Mouse (Mus musculus) hindbrain, postnatal 0 days (tissue): ENCODE measurements around the gene Olfr1055. TPM values are rescaled to one million over a fixed set of nuclear protein-coding genes. Genes with fewer than 3 reads are reported as not detected.
"Not testable (repeated sequence)": the region's sequence is repeated elsewhere in the genome, so short reads cannot be mapped to it uniquely, and the experiment has no call there.

Experiments
- ATAC-seq: fragments of 200-750 bp; cut with Nextera tagmentation; 2 replicates; pipeline ENCODE4 v1.8.0; 2017; ENCODE audit warnings: mild to moderate bottlenecking, moderate TSS enrichment, moderate library complexity
- DNase-seq: peaks from one replicate; pipeline ENCODE4 v3.0.0-alpha.2; 2015; ENCODE audit warnings: low spot score
- H3K27ac ChIP-seq: fragments of 300-500 bp; sonication (generic); 2 replicates; pipeline ENCODE4 v1.5.1; 2014; ENCODE audit warnings: mild to moderate bottlenecking
- H3K27me3 ChIP-seq: fragments of 300-500 bp; sonication (generic); 2 replicates; pipeline ENCODE4 v1.6.1; 2014; ENCODE audit warnings: low read length, mixed read lengths; ENCODE audit not compliant: insufficient read depth
- H3K36me3 ChIP-seq: fragments of 300-500 bp; sonication (generic); 2 replicates; pipeline ENCODE4 v1.6.1; 2014; ENCODE audit warnings: low read length, mixed read lengths; ENCODE audit not compliant: insufficient read depth
- H3K4me1 ChIP-seq: fragments of 300-500 bp; sonication (generic); 2 replicates; pipeline ENCODE4 v1.6.1; 2014; ENCODE audit warnings: antibody characterized with exemption, low read length, mixed read lengths; ENCODE audit not compliant: insufficient read depth
- H3K4me2 ChIP-seq: fragments of 300-500 bp; sonication (generic); 2 replicates; pipeline ENCODE4 v1.6.1; 2014; ENCODE audit warnings: low read depth, mild to moderate bottlenecking, low read length, moderate library complexity, mixed read lengths
- H3K4me3 ChIP-seq: fragments of 300-500 bp; sonication (generic); 2 replicates; pipeline ENCODE4 v1.5.1; 2014; ENCODE audit warnings: low read length
- H3K9ac ChIP-seq: fragments of 300-500 bp; sonication (generic); replicated peaks from 2 replicates; pipeline ENCODE4 v1.6.1; 2014; ENCODE audit warnings: mild to moderate bottlenecking, low read length, moderate library complexity, mixed read lengths
- H3K9me3 ChIP-seq: fragments of 300-500 bp; sonication (generic); 2 replicates; pipeline ENCODE4 v1.6.1; 2016; ENCODE audit warnings: low read length, mixed read lengths
- CTCF ChIP-seq: IDR thresholded peaks from 2 replicates; pipeline ENCODE4 v1.5.1; 2016; ENCODE audit warnings: antibody characterized with exemption, control low read depth, low read depth
- WGBS: fragments of 180-500 bp; shearing (Covaris S2); extraction: QIAGEN DNeasy Blood & Tissue Kit; methylation state at CpG from one replicate; pipeline ENCODE4 v1.1.7; 2014; 5-methylcytosine and 5-hydroxymethylcytosine counted together
- polyA plus RNA-seq: library from polyadenylated mRNA; unstranded; fragments of >200 nt; fragmentation: Nextera tagmentation; extraction: Ambion mirVana; gene quantifications from 2 replicates; pipeline ENCODE4 v1.2.1, GENCODE M21; 2015
- total RNA-seq: library from RNA; depleted of rRNA; stranded (reverse); fragments of >200 nt; gene quantifications from 2 replicates; pipeline ENCODE4 v1.2.3, GENCODE M21; 2014; rRNA removed

Gene Olfr1055
- total RNA-seq (not detected in 2 replicates), polyA plus RNA-seq (not detected in 2 replicates)

- ATAC-seq (no peak), DNase-seq (no peak)
- no peak within 1 kb of the TSS for H3K9ac ChIP-seq
- H3K4me2 ChIP-seq, result no peak within 1 kb of the TSS
- H3K4me3 ChIP-seq, result no peak within 1 kb of the TSS
- WGBS, result 92% methylated on average over 5 of the region's 5 CpGs
- TF ChIP-seq CTCF, result no peak
- H3K36me3 ChIP-seq, result no peaks in the 10 kb centered on the region
- no peaks in the 10 kb centered on the region for H3K4me1 ChIP-seq
- no peak within 1 kb of the TSS for H3K27ac ChIP-seq
- H3K9me3 ChIP-seq, result no peaks in the 10 kb centered on the region
- no peaks in the 10 kb centered on the region for H3K27me3 ChIP-seq
These were observed at the start of gene Olfr1055 for GRCm38 (mm10) chr2:86350184-86350583. Gene Olfr1055 (minus strand): TSS chr2:86350284.

- H3K27me3 ChIP-seq, result no peaks in the 10 kb centered on the region
- no peak overlapping the region for H3K4me3 ChIP-seq
- no peak overlapping the region for H3K9ac ChIP-seq
- H3K9me3 ChIP-seq, result no peaks in the 10 kb centered on the region
- no peaks in the 10 kb centered on the region for H3K36me3 ChIP-seq
- H3K4me2 ChIP-seq, result no peak overlapping the region
- H3K27ac ChIP-seq, result no peak overlapping the region
- WGBS, result 85% methylated on average over 2 of the region's 2 CpGs
- no peaks in the 10 kb centered on the region for H3K4me1 ChIP-seq
- ATAC-seq, result no peak; the same call in 1 of the 2 replicates
- no peak for DNase-seq
- TF ChIP-seq CTCF, result no peak
These were observed 45.0 kb upstream of the Olfr1055 start for GRCm38 (mm10) chr2:86395114-86395513.

- not testable (repeated sequence) for H3K4me1 ChIP-seq, H3K4me2 ChIP-seq, ATAC-seq
These were observed 38.4 kb upstream of the Olfr1055 start, which contains the start of gene Olfr1058 for GRCm38 (mm10) chr2:86388461-86388860. Gene Olfr1058 (minus strand): TSS chr2:86388561.

GRCm38 (mm10) chr2:86378293-86378692 lies 28.2 kb upstream of the Olfr1055 start, which contains the start of gene Olfr1057:
Gene Olfr1057 (minus strand): TSS chr2:86378393.
- Histone ChIP-seq H3K36me3 (no peaks in the 10 kb centered on the region), H3K9me3 (no peaks in the 10 kb centered on the region), H3K4me1 (no peaks in the 10 kb centered on the region), H3K9ac (no peak within 1 kb of the TSS), H3K27me3 (no peaks in the 10 kb centered on the region), H3K4me3 (no peak within 1 kb of the TSS), H3K27ac (no peak within 1 kb of the TSS), H3K4me2 (no peak within 1 kb of the TSS)
- no peak for TF ChIP-seq CTCF
- ATAC-seq (no peak), DNase-seq (no peak)

More at GRCm38 (mm10) chr2:86388461-86388860, 38.4 kb upstream of the Olfr1055 start, which contains the start of gene Olfr1058:
- H3K36me3 ChIP-seq, H3K9me3 ChIP-seq, H3K9ac ChIP-seq, DNase-seq, H3K4me3 ChIP-seq, H3K27ac ChIP-seq, H3K27me3 ChIP-seq: not testable (repeated sequence)

GRCm38 (mm10) chr2:86366342-86366741 lies 16.3 kb upstream of the Olfr1055 start:
- not testable (repeated sequence) for H3K9ac ChIP-seq, H3K27me3 ChIP-seq, DNase-seq, H3K4me3 ChIP-seq, H3K9me3 ChIP-seq, H3K4me1 ChIP-seq, H3K4me2 ChIP-seq, H3K36me3 ChIP-seq, H3K27ac ChIP-seq, ATAC-seq
- WGBS, result no CpG with 5 or more reads among the region's 6 CpGs

GRCm38 (mm10) chr2:86362369-86362768 lies 12.3 kb upstream of the Olfr1055 start, which contains the start of gene Olfr1056:
Gene Olfr1056 (minus strand): TSS chr2:86362469.
- no peaks in the 10 kb centered on the region for H3K36me3 ChIP-seq
- no peaks in the 10 kb centered on the region for H3K27me3 ChIP-seq
- H3K9ac ChIP-seq, result no peak within 1 kb of the TSS
- H3K4me1 ChIP-seq, result no peaks in the 10 kb centered on the region
- H3K27ac ChIP-seq, result no peak within 1 kb of the TSS
- DNase-seq (no peak), ATAC-seq (no peak)
- no peak within 1 kb of the TSS for H3K4me2 ChIP-seq
- TF ChIP-seq CTCF, result no peak
- no peak within 1 kb of the TSS for H3K4me3 ChIP-seq
- H3K9me3 ChIP-seq, result no peaks in the 10 kb centered on the region

GRCm38 (mm10) chr2:86351751-86352150 lies 1.7 kb upstream of the Olfr1055 start:
- H3K4me3 ChIP-seq, H3K4me1 ChIP-seq, H3K36me3 ChIP-seq, H3K27me3 ChIP-seq, ATAC-seq, H3K9me3 ChIP-seq, H3K4me2 ChIP-seq, H3K27ac ChIP-seq, H3K9ac ChIP-seq: not testable (repeated sequence)
- WGBS, result 68% methylated on average over 1 of the region's 1 CpGs
- DNase-seq, result peak; percentile 2
